Mouse (Mus musculus) small intestine, adult 2 months (tissue): ENCODE data around the gene Zfp729b. TPM values are rescaled to one million over a fixed set of nuclear protein-coding genes. Genes with fewer than 3 reads are reported as not detected.

Source experiments
- H3K27ac ChIP-seq: fragments of 200-500 bp; 2 replicates; pipeline ENCODE4 v1.5.1; 2012; ENCODE audit warnings: low read depth, low read length, control low read depth, inconsistent platforms; ENCODE audit not compliant: insufficient read depth
- H3K27me3 ChIP-seq: fragments of 200-500 bp; 2 replicates; pipeline ENCODE4 v1.6.1; 2012; ENCODE audit warnings: mild to moderate bottlenecking, moderate library complexity, low read length, inconsistent platforms; ENCODE audit not compliant: control insufficient read depth, insufficient read depth
- H3K36me3 ChIP-seq: fragments of 200-500 bp; 2 replicates; pipeline ENCODE4 v1.6.1; 2012; ENCODE audit warnings: mild to moderate bottlenecking, low read length, control low read depth, inconsistent platforms; ENCODE audit not compliant: control insufficient read depth, insufficient read depth
- H3K4me1 ChIP-seq: fragments of 200-500 bp; 2 replicates; pipeline ENCODE4 v1.6.1; 2012; ENCODE audit warnings: low read length, inconsistent platforms, mixed read lengths; ENCODE audit not compliant: control insufficient read depth, insufficient read depth, insufficient read length
- H3K4me3 ChIP-seq: fragments of 200-500 bp; 2 replicates; pipeline ENCODE4 v1.5.1; 2012; ENCODE audit warnings: low read depth, mild to moderate bottlenecking, control low read depth, inconsistent platforms, low read length, moderate library complexity
- CTCF ChIP-seq: fragments of 200-500 bp; IDR thresholded peaks from 2 replicates; pipeline ENCODE4 v1.5.1; 2012; ENCODE audit warnings: low read depth, mild to moderate bottlenecking, control low read depth, inconsistent platforms, low read length, moderate library complexity, mixed read lengths; ENCODE audit not compliant: insufficient replicate concordance, insufficient read length; ENCODE audit errors: extremely low read depth
- POLR2A ChIP-seq: fragments of 200-500 bp; IDR thresholded peaks from 2 replicates; pipeline ENCODE4 v1.6.1; 2012; ENCODE audit warnings: low read depth, mild to moderate bottlenecking, control low read depth, inconsistent platforms, low read length, moderate library complexity
- WGBS: fragments of 180-500 bp; shearing (Covaris S2); methylation state at CpG from one replicate; pipeline ENCODE4 v1.1.7; 2018; 5-methylcytosine and 5-hydroxymethylcytosine counted together
- polyA plus RNA-seq: library from polyadenylated mRNA; depleted of rRNA; stranded (reverse); fragments of >200 nt; gene quantifications from 2 replicates; pipeline ENCODE4 v1.2.3, GENCODE M21; 2012; rRNA removed

The Zfp729b gene
- polyA plus RNA-seq, 1 experiment: 0.08 TPM

DNA sequence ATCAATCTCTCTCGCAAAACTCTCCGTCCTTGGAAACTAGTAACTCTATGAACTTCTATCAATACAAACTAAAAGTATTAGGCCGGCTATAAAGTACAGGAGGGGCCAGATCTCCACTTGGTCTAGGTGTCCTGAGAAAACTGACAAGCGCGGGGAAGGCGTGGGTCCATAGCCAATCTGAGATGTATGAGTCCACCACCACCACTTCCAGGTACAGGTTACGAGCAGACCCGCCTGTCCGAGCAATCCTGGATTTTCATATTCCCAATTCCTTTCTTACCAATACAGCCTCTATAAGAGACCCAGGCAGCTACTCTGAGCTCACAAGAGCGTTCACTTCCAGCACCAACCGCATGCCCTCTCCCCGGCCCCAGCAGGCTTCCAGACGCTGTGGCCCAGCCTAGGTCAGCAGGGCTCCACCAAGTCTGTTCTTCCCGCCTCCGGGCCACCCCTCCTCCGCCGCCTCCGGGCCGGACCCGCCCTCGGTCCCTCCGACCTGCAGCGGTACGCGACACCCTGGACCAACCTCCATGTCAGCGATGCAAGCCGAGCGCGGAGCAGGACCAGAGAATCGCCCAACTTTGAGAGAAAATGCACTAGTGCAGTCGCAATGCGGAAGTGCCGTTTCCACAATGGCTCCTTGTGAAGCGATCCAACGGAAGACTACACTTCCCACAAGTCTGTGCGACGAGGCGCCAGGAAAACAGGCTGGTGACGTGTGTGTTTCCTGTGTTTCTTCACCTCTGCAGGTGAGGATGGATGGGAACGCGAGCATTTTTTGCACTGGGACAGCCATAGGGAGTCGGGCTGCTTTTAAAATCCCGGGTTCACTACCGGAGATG lies 56.8 kb downstream of the Zfp729b start:
- Histone ChIP-seq H3K4me3 (peak overlapping the region; percentile 72), H3K27ac (peak overlapping the region; percentile 68), H3K27me3 (no peaks in the 10 kb centered on the region), H3K4me1 (0 out of 2 replicates have a peak, but pooled peaks cover 4% of the 10 kb centered on the region), H3K36me3 (no peaks in the 10 kb centered on the region; the same call in 1 of the 2 replicates)
- WGBS: under 1% methylated on average over 44 of the region's 44 CpGs
- peak; percentile 54; the same call in 1 of the 2 replicates for TF ChIP-seq POLR2A
- no peak for TF ChIP-seq CTCF

DNA sequence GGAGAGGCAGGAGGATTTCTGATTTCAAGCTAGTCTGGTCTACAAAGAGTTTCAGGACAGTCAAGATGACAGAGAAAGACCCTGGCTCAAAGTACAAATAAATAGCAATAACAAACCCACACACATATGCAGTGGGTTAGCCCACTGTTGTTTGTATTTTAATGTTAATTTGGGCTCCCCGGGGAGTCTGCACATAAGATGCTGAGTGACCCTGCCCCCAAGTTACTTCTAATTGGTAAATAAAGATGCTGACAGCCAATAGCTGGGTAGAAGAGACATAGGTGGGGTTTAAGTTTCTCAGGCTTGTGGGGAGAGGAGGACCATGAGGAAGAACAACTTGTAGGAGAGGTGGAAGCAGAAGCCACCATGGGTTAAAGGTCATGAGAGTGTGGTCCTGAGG lies 63.6 kb downstream of the Zfp729b start:
- no peak overlapping the region for H3K4me3 ChIP-seq
- 91% methylated on average over 1 of the region's 1 CpGs for WGBS

More for the DNA sequence above, 63.6 kb downstream of the Zfp729b start:
- no peak for TF ChIP-seq CTCF
- no peak for TF ChIP-seq POLR2A
- no peaks in the 10 kb centered on the region for H3K27me3 ChIP-seq
- H3K27ac ChIP-seq: no peak overlapping the region
- H3K36me3 ChIP-seq: peaks cover 32% of the 10 kb centered on the region
- no peaks in the 10 kb centered on the region for H3K4me1 ChIP-seq

Other genes with a start within 250 kb of the Zfp729b start
- gene Gm28044, start 249.2 kb downstream of the Zfp729b start, polyA plus RNA-seq: not detected in 2 replicates
- gene Zfp953, start 249.1 kb downstream of the Zfp729b start, polyA plus RNA-seq: 0.06 TPM in 1 of 2 replicates, not detected in the other
- not detected in 2 replicates for gene Gm28041, start 234.0 kb downstream of the Zfp729b start, polyA plus RNA-seq
- gene Zfp456, start 233.9 kb downstream of the Zfp729b start, polyA plus RNA-seq: 0.04 and 0.11 TPM in 2 replicates
- 0.60 and 0.65 TPM in 2 replicates for gene Zfp429, start 209.9 kb downstream of the Zfp729b start, polyA plus RNA-seq
- 0.08 and 0.11 TPM in 2 replicates for gene Zfp459, start 188.3 kb downstream of the Zfp729b start, polyA plus RNA-seq
- 0.08 and 0.58 TPM in 2 replicates for gene Zfp874a, start 158.1 kb downstream of the Zfp729b start, polyA plus RNA-seq
- 0.33 and 0.46 TPM in 2 replicates for gene Zfp874b, start 125.4 kb downstream of the Zfp729b start, polyA plus RNA-seq
- 0.14 TPM in 1 of 2 replicates, not detected in the other for gene Zfp58, start 109.2 kb downstream of the Zfp729b start, polyA plus RNA-seq
- gene Gm26965, start 83.6 kb downstream of the Zfp729b start, polyA plus RNA-seq: not detected in 2 replicates
- gene Zfp87, start 83.5 kb downstream of the Zfp729b start, polyA plus RNA-seq: 8.1 and 11.7 TPM in 2 replicates
- gene Zfp748, start 55.9 kb downstream of the Zfp729b start, polyA plus RNA-seq: 1.2 TPM in 2 replicates
- not detected in 2 replicates for gene Gm49345, start 28.1 kb upstream of the Zfp729b start, polyA plus RNA-seq
- 0.09 and 0.46 TPM in 2 replicates for gene Zfp729a, start 28.1 kb upstream of the Zfp729b start, polyA plus RNA-seq
- 1.4 and 2.2 TPM in 2 replicates for gene Zfp738, start 77.4 kb upstream of the Zfp729b start, polyA plus RNA-seq
- 0.08 and 0.13 TPM in 2 replicates for gene Zfp65, start 119.5 kb upstream of the Zfp729b start, polyA plus RNA-seq
- 0.10 TPM in 1 of 2 replicates, not detected in the other for gene Zfp85, start 145.5 kb upstream of the Zfp729b start, polyA plus RNA-seq
- gene Zfp493, start 170.0 kb upstream of the Zfp729b start, polyA plus RNA-seq: 0.22 and 0.28 TPM in 2 replicates
- 0.19 TPM in 1 of 2 replicates, not detected in the other for gene Zfp273, start 204.0 kb upstream of the Zfp729b start, polyA plus RNA-seq
- gene Gm10037, start 221.4 kb upstream of the Zfp729b start, polyA plus RNA-seq: not detected in 2 replicates